Mouse (Mus musculus) intestine, embryonic 14.5 days (tissue): ENCODE results near the gene Dnah12. TPM values are rescaled to one million over a fixed set of nuclear protein-coding genes. Genes with fewer than 3 reads are reported as not detected.
"Not testable (repeated sequence)": the region's sequence is repeated elsewhere in the genome, so short reads cannot be mapped to it uniquely, and the experiment has no call there.

Source experiments
- ATAC-seq: fragments of 200-750 bp; cut with Nextera tagmentation; replicated peaks from 2 replicates; pipeline ENCODE4 v1.8.0; 2017; ENCODE audit warnings: low read depth, moderate number of reproducible peaks, moderate TSS enrichment, moderate library complexity; ENCODE audit not compliant: low FRiP score, low TSS enrichment
- DNase-seq: peaks from one replicate; pipeline ENCODE4 v3.0.0-alpha.2; 2018; ENCODE audit warnings: low spot score
- H3K27ac ChIP-seq: fragments of 300-500 bp; sonication (generic); 2 replicates; pipeline ENCODE4 v1.5.1; 2014; ENCODE audit warnings: low read depth, mild to moderate bottlenecking, control low read depth
- H3K27me3 ChIP-seq: fragments of 300-500 bp; sonication (generic); replicated peaks from 2 replicates; pipeline ENCODE4 v1.6.1; 2014; ENCODE audit warnings: low read length, control low read depth; ENCODE audit not compliant: control insufficient read depth, insufficient read depth
- H3K36me3 ChIP-seq: fragments of 300-500 bp; sonication (generic); 2 replicates; pipeline ENCODE4 v1.6.1; 2014; ENCODE audit warnings: low read length, control low read depth; ENCODE audit not compliant: control insufficient read depth, insufficient read depth
- H3K4me1 ChIP-seq: fragments of 300-500 bp; sonication (generic); replicated peaks from 2 replicates; pipeline ENCODE4 v1.6.1; 2014; ENCODE audit warnings: low read length, control low read depth, mixed read lengths; ENCODE audit not compliant: control insufficient read depth, insufficient read depth
- H3K4me2 ChIP-seq: fragments of 300-500 bp; sonication (generic); 2 replicates; pipeline ENCODE4 v1.6.1; 2014; ENCODE audit warnings: low read length
- H3K4me3 ChIP-seq: fragments of 300-500 bp; sonication (generic); 2 replicates; pipeline ENCODE4 v1.5.1; 2014; ENCODE audit warnings: low read depth, low read length, control low read depth, mixed read lengths
- H3K9ac ChIP-seq: fragments of 300-500 bp; sonication (generic); 2 replicates; pipeline ENCODE4 v1.6.1; 2014; ENCODE audit warnings: mild to moderate bottlenecking, low read length
- H3K9me3 ChIP-seq: fragments of 300-500 bp; sonication (generic); 2 replicates; pipeline ENCODE4 v1.6.1; 2016; ENCODE audit warnings: low read length, control low read depth; ENCODE audit not compliant: control insufficient read depth
- WGBS: fragments of 180-500 bp; shearing (Covaris S2); extraction: QIAGEN DNeasy Blood & Tissue Kit; methylation state at CpG from one replicate; pipeline ENCODE4 v1.1.7; 2014; 5-methylcytosine and 5-hydroxymethylcytosine counted together
- polyA plus RNA-seq: library from polyadenylated mRNA; unstranded; fragments of >200 nt; fragmentation: Nextera tagmentation; extraction: Ambion mirVana; gene quantifications from 2 replicates; pipeline ENCODE4 v1.2.1, GENCODE M21; 2014

Dnah12 gene
- polyA plus RNA-seq, 1 experiment from 2014 or later: 0.31 TPM

DNA sequence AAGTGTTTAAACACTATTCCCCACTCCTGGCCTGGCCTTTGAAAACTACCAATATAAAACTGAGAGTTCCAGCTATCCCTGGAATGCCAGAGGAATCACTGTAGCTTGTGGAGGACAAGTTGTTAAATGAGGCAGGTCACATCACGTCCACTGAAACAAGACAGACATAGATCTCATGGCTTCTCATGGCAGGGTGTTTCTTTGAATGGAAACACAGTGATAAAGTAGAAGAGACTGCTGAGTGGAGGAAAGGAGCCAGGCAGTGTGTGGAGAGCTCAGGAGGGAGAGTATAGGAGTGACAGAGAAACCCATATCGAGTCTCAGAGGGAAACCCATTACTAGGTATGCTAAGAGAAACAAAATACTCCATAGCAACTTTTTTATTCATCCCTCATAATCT is 2.3 kb upstream of the Dnah12 start:
- H3K27ac ChIP-seq: no peak overlapping the region
- DNase-seq (no peak), ATAC-seq (no peak)
- H3K36me3 ChIP-seq: no peaks in the 10 kb centered on the region
- H3K4me3 ChIP-seq: no peak overlapping the region
- no peak overlapping the region for H3K4me2 ChIP-seq
- no peaks in the 10 kb centered on the region for H3K27me3 ChIP-seq
- 50% methylated on average over 2 of the region's 2 CpGs for WGBS
- no peak overlapping the region for H3K9ac ChIP-seq
- no peaks in the 10 kb centered on the region for H3K4me1 ChIP-seq
- no peaks in the 10 kb centered on the region for H3K9me3 ChIP-seq

DNA sequence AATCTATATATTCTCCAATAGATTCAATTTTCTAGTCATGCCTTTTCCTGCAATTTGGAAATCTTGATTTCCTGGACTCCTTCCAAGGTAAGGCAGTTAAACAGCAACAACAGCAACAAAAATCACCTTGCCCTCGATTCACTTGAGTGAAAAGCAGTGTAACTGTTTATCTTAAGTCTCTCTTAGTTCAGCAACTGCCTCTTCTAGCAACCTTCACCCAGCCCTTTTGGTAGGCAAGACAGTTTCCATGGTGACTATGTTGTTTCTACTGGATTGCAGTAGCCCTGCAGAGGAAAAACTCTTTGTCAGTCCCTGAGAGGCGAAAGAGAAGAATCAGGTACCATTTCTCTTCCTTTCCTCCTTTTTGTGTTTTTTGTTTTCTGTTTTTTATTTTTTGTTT is 1.7 kb upstream of the Dnah12 start:
- WGBS: 40% methylated on average over 2 of the region's 2 CpGs
- no peak overlapping the region for H3K4me2 ChIP-seq
- H3K27me3 ChIP-seq: no peaks in the 10 kb centered on the region
- DNase-seq (no peak), ATAC-seq (no peak)
- H3K9ac ChIP-seq: no peak overlapping the region
- no peak overlapping the region for H3K27ac ChIP-seq
- no peaks in the 10 kb centered on the region for H3K9me3 ChIP-seq
- H3K4me3 ChIP-seq: no peak overlapping the region
- H3K36me3 ChIP-seq: no peaks in the 10 kb centered on the region
- no peaks in the 10 kb centered on the region for H3K4me1 ChIP-seq

DNA sequence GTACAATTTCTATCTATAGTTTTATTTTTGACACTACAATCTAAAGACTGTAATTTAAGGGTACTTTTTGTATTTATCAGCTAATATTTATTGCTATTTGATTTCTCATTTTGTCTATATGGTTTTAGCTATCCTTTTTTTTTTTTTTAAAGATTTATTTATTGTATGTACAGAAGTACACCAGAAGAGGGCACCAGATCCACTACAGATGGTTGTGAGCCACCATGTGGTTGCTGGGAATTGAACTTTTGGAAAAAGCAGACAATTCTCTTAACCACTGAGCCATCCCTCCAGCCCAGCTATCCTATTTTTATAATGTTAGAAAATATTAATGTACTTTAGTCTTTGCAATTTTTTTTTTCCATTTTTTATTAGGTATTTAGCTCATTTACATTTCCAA is 4.8 kb downstream of the Dnah12 start:
- Histone ChIP-seq H3K27me3 (no peaks in the 10 kb centered on the region), H3K4me2 (no peak overlapping the region), H3K4me3 (no peak overlapping the region), H3K27ac (no peak overlapping the region), H3K9ac (no peak overlapping the region), H3K9me3 (no peaks in the 10 kb centered on the region), H3K36me3 (no peaks in the 10 kb centered on the region), H3K4me1 (no peaks in the 10 kb centered on the region)
- ATAC-seq (no peak), DNase-seq (no peak)

DNA sequence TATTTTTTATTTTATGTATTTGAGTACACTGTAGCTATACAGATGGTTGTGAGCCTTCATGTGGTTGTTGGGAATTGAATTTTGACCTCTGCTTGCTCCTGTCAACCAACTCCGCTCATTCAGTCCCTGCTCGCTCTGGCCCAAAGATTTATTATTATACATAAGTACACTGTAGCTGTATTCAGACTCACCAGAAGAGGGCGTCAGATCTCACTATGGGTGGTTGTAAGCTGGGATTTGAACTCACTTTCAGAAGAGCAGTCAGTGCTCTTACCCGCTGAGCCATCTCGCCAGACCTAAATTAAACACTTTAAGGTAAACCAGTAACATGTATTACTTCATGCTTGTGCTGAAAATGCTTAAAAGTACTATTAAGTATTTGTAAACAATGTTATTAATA is 12.2 kb downstream of the Dnah12 start:
- H3K27ac ChIP-seq, H3K9me3 ChIP-seq, H3K4me1 ChIP-seq, H3K4me3 ChIP-seq, ATAC-seq, H3K27me3 ChIP-seq, DNase-seq, H3K4me2 ChIP-seq, H3K36me3 ChIP-seq, H3K9ac ChIP-seq: not testable (repeated sequence)
- 85% methylated on average over 5 of the region's 5 CpGs for WGBS

GRCm38 (mm10) chr14:26719696-26720095 is 26.6 kb downstream of the Dnah12 start:
- not testable (repeated sequence) for H3K27ac ChIP-seq, H3K4me1 ChIP-seq, H3K36me3 ChIP-seq, H3K4me3 ChIP-seq, H3K27me3 ChIP-seq, H3K4me2 ChIP-seq, DNase-seq, H3K9ac ChIP-seq, H3K9me3 ChIP-seq, ATAC-seq
- 59% methylated on average over 2 of the region's 2 CpGs for WGBS

DNA sequence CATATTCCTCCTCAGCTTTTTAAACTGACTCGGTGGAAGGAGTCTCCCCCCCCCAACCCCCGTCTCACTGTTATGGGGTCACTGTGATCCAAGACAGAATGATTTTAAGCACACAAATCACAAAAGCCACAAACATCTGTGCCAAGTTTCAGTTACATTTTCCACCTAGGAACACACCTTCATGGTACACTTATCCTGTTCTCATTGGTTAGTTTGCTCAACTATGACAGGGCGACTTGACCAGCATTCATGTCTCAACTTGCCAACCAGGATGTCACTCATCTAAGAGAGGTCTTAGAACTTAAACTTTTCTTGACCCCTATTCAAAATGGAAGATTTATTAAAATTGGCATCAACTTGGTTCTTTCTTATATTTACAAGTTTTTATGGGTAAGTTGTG is 31.8 kb downstream of the Dnah12 start:
- Histone ChIP-seq H3K27ac (no peak overlapping the region), H3K4me3 (no peak overlapping the region), H3K4me2 (no peak overlapping the region), H3K9ac (no peak overlapping the region), H3K27me3 (no peaks in the 10 kb centered on the region), H3K4me1 (no peaks in the 10 kb centered on the region), H3K9me3 (0 out of 2 replicates have a peak, but pooled peaks cover 3% of the 10 kb centered on the region), H3K36me3 (no peaks in the 10 kb centered on the region)
- DNase-seq (no peak), ATAC-seq (no peak)
- 90% methylated on average over 3 of the region's 3 CpGs for WGBS

DNA sequence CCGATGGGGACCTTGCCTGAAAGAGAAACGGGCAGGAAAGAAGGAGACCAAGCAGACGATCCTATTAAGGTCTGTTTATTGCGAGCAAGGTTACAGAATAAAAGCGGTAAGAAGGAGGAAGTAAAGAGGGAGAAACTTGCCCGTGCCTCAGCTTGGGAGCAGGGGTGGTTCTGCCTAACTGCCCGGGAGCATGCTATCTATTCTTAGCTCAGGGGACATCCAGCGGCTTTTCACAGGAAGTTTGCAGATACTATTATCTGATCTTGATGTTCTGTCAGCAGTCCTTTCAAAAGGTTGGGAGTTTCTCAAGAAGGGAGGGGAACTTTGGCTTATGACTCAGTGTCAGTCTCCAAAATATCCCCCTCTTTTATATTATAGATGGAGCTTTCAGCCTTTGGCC is 65.5 kb downstream of the Dnah12 start:
- ATAC-seq (no peak), DNase-seq (no peak)
- H3K27me3 ChIP-seq: no peaks in the 10 kb centered on the region

GRCm38 (mm10) chr14:26764827-26765226 is 71.8 kb downstream of the Dnah12 start:
- 88% methylated on average over 6 of the region's 6 CpGs for whole genome bisulfite sequencing
- Histone ChIP-seq H3K4me1 (no peaks in the 10 kb centered on the region), H3K4me3 (no peak overlapping the region), H3K27me3 (no peaks in the 10 kb centered on the region), H3K4me2 (no peak overlapping the region), H3K9ac (no peak overlapping the region), H3K27ac (no peak overlapping the region), H3K9me3 (peaks cover 9% of the 10 kb centered on the region; the same call in 1 of the 2 replicates), H3K36me3 (no peaks in the 10 kb centered on the region)
- ATAC-seq (no peak), DNase-seq (no peak)

More for the DNA sequence above, 65.5 kb downstream of the Dnah12 start:
- no peaks in the 10 kb centered on the region for H3K4me1 ChIP-seq
- H3K4me3 ChIP-seq: no peak overlapping the region
- 0 out of 2 replicates have a peak, but pooled peaks cover 2% of the 10 kb centered on the region for H3K9me3 ChIP-seq
- WGBS: 79% methylated on average over 8 of the region's 8 CpGs
- no peaks in the 10 kb centered on the region for H3K36me3 ChIP-seq
- H3K27ac ChIP-seq: no peak overlapping the region
- no peak overlapping the region for H3K9ac ChIP-seq
- no peak overlapping the region for H3K4me2 ChIP-seq

GRCm38 (mm10) chr14:26768195-26768594 is 75.1 kb downstream of the Dnah12 start:
- no peaks in the 10 kb centered on the region for H3K27me3 ChIP-seq
- DNase-seq (no peak), ATAC-seq (no peak)
- peaks cover 7% of the 10 kb centered on the region; the same call in 1 of the 2 replicates for H3K9me3 ChIP-seq
- WGBS: 74% methylated on average over 4 of the region's 4 CpGs
- H3K4me1 ChIP-seq: no peaks in the 10 kb centered on the region
- no peak overlapping the region for H3K4me2 ChIP-seq
- H3K36me3 ChIP-seq: no peaks in the 10 kb centered on the region
- H3K9ac ChIP-seq: no peak overlapping the region
- H3K4me3 ChIP-seq: no peak overlapping the region
- no peak overlapping the region for H3K27ac ChIP-seq
